Mouse (Mus musculus) hematopoietic multipotent progenitor cell, adult 10-12 weeks (in vitro differentiated cells): ENCODE measurements around the gene Kctd2. TPM values are rescaled to one million over a fixed set of nuclear protein-coding genes. Genes with fewer than 3 reads are reported as not detected.

Experiments used
- polyA plus RNA-seq: library from polyadenylated mRNA; stranded (reverse); fragments of >175 nt; gene quantifications from 2 replicates; pipeline ENCODE4 v1.2.3, GENCODE M21; 2012; ENCODE audit warnings: low replicate concordance

Gene Kctd2
- 29.7 and 94.9 TPM in 2 replicates for polyA plus RNA-seq

DNA sequence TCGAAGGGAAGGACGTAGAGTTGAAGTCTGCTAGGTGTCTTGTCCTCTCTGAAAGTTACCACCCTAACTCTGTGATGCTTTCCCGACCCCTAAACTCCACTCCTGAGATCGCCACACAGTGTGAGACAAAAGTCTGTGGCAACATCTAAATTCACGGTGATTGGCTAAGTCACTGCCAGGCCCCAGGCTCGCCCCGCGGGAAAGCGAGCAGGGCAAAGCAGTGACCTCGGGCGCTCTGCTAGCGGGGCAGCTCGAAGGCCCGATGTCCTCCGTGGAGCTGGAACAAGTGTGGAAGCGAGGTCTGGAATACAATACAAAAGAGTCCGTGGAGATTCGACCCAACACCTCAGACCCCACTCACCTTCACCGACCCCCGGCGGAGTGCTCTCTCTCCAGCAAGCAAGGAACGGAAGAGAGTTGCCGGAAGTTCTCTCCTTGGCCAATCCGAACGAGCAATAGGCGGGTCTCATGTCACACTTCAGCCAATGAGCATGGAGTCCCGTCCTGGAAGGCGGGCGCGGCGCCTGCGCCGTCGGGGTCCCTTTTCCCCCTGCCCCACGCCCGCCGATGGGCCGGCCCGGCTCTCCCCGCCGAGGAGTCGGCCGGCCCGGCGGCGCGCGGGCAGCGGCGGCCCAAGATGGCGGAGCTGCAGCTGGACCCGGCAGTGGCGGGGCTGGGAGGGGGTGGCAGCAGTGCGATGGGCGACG lies at the start of gene Kctd2, which contains the start of gene Atp5h:
Kctd2 (plus strand) TSS at position 598 of the 707 bp plus-strand sequence.
Atp5h (minus strand) TSS at position 432 of the 707 bp plus-strand sequence.

DNA sequence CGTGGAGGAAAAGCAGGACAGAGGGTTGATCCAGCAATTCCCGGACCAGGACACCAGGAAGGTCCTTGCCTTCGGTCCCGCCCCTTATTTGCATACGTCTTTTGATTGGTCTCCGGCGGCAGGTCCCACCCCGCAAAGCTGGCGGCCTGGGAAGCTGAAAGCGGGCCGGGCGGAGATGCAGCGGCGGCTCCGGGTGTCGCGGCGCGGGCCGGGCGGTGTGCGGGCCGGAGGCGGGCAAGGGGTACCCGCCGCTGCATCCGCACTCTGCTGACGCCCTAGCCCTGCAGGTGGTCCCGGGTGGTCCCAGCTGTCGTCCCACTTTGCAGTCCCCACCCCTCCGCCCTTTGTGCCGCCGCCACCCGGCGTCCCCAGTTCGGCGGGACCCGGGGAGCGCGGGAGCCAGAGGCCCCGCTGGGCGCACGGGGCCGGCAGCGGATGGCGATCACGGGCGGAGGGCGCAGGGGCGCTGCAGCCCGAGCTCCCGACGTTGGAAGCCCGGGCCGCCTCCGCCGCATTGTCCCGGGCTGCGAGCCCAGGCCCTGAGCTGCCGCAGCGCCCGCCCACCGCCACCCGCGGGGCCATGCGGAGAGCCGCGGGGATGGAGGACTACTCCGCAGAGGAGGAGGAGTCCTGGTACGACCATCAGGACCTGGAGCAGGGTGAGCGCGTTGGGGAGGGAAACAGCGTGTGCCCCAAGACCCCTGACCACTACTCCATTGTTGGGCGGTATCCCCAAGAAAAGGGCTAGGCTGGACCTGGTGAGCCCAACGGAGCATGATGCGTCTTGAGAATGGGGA lies 38.0 kb upstream of the Kctd2 start, which contains the start of gene Cdr2l:
Cdr2l (plus strand) TSS at position 174 of the 797 bp plus-strand sequence.

DNA sequence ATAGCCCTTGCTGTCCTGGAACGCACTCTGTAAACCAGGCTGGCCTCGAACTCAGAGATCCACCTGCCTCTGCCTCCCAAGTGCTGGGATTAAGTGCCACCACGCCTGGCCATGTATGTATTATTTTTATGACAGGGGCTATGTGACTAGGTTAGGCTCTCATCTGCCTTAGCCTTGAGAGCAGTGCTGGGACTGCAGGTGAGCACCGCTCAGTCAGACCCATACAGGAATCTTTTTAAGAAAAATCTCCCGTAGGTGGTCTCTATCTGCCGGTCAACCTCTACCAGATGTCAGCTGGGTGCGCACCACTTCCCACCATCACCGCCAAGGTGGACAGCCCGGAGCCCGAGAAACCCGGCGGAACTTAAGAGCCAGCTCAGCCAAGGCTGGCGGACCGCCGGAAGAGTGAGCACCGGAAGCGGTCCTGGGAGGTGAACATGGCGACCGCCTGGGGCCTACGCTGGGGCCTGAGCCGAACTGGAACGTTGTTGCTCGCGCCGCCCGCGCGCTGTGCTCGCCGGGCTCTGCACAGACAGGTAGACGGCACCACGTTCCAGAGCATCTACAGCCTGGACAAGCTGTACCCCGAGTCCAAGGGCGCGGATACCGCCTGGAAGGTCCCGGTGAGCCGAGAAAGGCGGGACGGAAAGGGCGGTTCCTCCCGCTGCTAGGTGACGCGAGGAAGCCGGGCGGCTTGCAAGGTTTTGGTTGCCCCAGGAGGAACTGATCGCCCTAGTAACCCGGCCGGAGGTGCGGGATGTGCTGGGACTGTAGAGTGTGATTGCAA lies 16.4 kb upstream of the Kctd2 start, which contains the start of gene Mrpl58:
Mrpl58 (plus strand) TSS at position 415 of the 787 bp plus-strand sequence.

DNA sequence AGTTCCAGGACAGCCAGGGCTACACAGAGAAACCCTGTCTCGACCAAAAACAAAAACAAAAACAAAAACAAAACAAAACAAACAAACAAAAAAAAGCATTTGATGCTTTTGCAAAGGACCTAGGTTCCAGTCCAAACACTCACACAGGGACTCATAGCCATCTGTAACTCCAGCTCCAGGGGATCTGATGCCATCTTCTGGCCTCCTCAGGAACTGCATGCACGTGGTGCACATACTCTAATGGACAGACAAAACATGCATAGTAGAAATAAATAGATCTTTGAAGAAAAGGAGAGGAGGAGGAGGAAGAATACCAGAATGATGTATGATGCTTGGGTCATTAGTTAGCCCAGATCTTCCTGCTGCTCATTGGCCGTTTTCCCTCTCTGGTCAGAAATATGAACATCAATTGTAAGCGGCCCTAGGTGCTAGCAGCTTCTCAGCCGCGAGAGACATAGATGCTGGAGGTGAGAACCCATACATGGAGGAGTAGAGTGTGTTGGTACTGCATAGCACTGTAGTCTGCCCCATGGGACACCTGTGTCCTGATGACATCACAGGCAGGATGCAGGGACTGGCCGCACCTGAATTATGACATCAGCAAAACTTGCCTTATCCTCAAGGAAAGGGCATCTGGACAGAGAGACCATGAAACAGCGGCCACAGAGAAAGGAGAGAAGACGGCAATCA lies 20.1 kb downstream of the Kctd2 start, which contains the start of gene Trim80:
Trim80 (plus strand) TSS at position 640 of the 690 bp plus-strand sequence.

DNA sequence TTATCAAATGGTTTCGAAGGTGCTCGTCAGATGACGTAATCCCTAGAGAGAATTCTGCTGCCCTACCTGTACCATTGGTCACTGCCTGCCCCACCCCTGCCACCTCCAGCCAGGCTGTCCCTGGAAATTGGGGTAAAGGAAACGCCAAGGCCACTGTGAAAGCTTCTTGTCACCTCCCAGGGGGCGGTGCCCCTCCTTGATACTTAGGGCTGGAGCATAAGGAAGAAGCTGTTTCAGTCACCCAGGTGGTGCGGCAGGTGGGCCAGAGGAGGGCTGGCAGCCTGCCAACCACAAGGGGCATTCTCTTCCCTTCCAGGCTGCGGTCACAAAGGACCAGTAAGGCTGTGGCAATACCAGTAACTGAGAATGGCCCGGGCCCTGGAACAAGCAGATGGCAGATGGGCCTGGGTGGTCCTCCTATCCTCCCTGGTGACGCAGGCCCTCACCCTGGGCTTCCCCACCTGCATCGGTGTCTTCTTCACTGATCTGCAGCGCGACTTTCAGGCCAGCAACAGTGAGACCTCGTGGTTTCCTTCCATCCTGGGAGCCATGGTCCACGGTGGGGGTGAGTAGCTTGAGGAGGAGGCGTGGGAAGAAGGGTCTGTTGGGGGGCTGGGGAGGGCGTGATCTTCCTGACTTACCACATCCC lies 42.4 kb downstream of the Kctd2 start, which contains the start of gene Slc16a5:
Slc16a5 (plus strand) TSS at position 232 of the 649 bp plus-strand sequence.

DNA sequence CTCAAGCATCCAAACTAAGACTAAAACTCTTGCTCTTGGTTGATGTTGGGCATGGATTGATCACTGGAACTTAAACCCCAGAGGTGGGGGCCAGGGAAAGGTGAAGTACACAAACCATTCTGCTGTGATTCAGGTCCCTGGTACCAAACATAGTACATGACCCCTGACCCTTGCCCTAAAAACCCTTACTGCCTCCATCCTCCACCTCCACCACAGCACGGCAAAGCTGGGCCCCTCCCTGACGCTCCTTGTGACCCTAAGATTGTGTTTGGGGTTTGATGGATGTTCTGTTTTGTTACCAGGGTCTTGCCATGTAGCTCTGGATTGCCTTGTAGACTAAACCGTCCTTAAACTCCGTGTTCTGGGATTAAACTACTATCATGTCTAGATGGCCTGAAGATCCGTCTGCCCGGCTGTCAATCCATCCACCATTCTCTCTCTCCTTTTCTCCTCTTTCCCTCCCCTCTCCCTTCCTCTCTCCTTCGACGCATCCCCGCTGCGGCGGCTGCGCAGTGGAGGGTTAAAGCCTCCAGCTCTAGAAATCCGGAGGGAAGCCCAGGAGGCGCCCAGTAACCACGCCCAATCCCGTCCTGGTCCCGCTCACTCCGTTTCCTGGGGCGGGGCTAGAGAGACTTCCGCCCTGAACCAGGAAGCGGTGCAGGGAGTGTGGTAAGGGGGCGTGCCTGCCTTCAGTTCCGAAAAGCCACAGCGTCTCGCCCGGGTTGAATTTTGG lies 55.3 kb downstream of the Kctd2 start, which contains the start of gene Armc7:
Armc7 (plus strand) TSS at position 643 of the 733 bp plus-strand sequence.

Other genes starting within 250 kb of the Kctd2 start
- gene Tmem104, start 232.6 kb upstream of the Kctd2 start, polyA plus RNA-seq, result 17.0 and 23.5 TPM in 2 replicates
- gene Nat9, start 232.3 kb upstream of the Kctd2 start, polyA plus RNA-seq, result 12.2 and 13.9 TPM in 2 replicates
- 0.73 and 1.1 TPM in 2 replicates for gene Grin2c, start 152.9 kb upstream of the Kctd2 start, polyA plus RNA-seq
- 27.3 and 45.0 TPM in 2 replicates for gene Fdxr, start 143.1 kb upstream of the Kctd2 start, polyA plus RNA-seq
- gene Fads6, start 122.5 kb upstream of the Kctd2 start, polyA plus RNA-seq, result 0.40 and 0.51 TPM in 2 replicates
- not detected in 2 replicates for gene Otop2, start 113.0 kb upstream of the Kctd2 start, polyA plus RNA-seq
- gene Ush1g, start 98.1 kb upstream of the Kctd2 start, polyA plus RNA-seq, result 0.42 TPM in 1 of 2 replicates, not detected in the other
- 0.04 and 0.09 TPM in 2 replicates for gene Otop3, start 85.4 kb upstream of the Kctd2 start, polyA plus RNA-seq
- gene Hid1, start 52.4 kb upstream of the Kctd2 start, polyA plus RNA-seq, result 9.7 and 10.9 TPM in 2 replicates
- gene Cdr2l, start 38.2 kb upstream of the Kctd2 start, polyA plus RNA-seq, result 0.38 and 0.57 TPM in 2 replicates
- gene Mrpl58, start 16.4 kb upstream of the Kctd2 start, polyA plus RNA-seq, result 47.1 and 50.2 TPM in 2 replicates
- gene Atp5h, start 166 bp upstream of the Kctd2 start, polyA plus RNA-seq, result 10.1 and 103 TPM in 2 replicates
- gene Trim80, start 20.4 kb downstream of the Kctd2 start, polyA plus RNA-seq, result 0.07 TPM in 1 of 2 replicates, not detected in the other
- 5.6 and 10.2 TPM in 2 replicates for gene Slc16a5, start 42.3 kb downstream of the Kctd2 start, polyA plus RNA-seq
- gene Armc7, start 55.5 kb downstream of the Kctd2 start, polyA plus RNA-seq, result 137 and 301 TPM in 2 replicates
- gene Nt5c, start 71.7 kb downstream of the Kctd2 start, polyA plus RNA-seq, result 133 and 179 TPM in 2 replicates
- gene Jpt1, start 94.3 kb downstream of the Kctd2 start, polyA plus RNA-seq, result 264 and 267 TPM in 2 replicates
- 92.3 and 235 TPM in 2 replicates for gene Sumo2, start 116.1 kb downstream of the Kctd2 start, polyA plus RNA-seq
- 7.0 and 16.9 TPM in 2 replicates for gene Nup85, start 144.3 kb downstream of the Kctd2 start, polyA plus RNA-seq
- gene Mrps7, start 183.8 kb downstream of the Kctd2 start, polyA plus RNA-seq, result 21.2 and 30.2 TPM in 2 replicates
- 106 and 161 TPM in 2 replicates for gene Gga3, start 183.9 kb downstream of the Kctd2 start, polyA plus RNA-seq
- gene Mif4gd, start 192.8 kb downstream of the Kctd2 start, polyA plus RNA-seq, result 92.1 and 155 TPM in 2 replicates
- gene Slc25a19, start 208.2 kb downstream of the Kctd2 start, polyA plus RNA-seq, result 71.6 and 118 TPM in 2 replicates